Mouse (Mus musculus): ENCODE data around the gene Ghr.
A peak's percentile ranks its signal among the peaks of the same experiment; 100 is the strongest.

Ghr gene

GRCm38 (mm10) chr15:3449564-3449963 is 133.7 kb downstream of the Ghr start:
- DNase-seq (ENCODE audit: low read depth, low spot score) = no peak

GRCm38 (mm10) chr15:3445285-3445909 is 137.9 kb downstream of the Ghr start:
- DNase-seq (ENCODE audit: low read depth, low spot score) = no peak

- DNase-seq (ENCODE audit: low read depth, low spot score) = no peak
Measured at GRCm38 (mm10) chr15:3444448-3445020, 138.8 kb downstream of the Ghr start.

- DNase-seq (ENCODE audit: low read depth, low spot score) = peak; percentile 37
Measured at GRCm38 (mm10) chr15:3441506-3442286, 141.6 kb downstream of the Ghr start.

GRCm38 (mm10) chr15:3437381-3437780 is 145.9 kb downstream of the Ghr start:
- DNase-seq (ENCODE audit: low read depth, low spot score) = no peak

GRCm38 (mm10) chr15:3435637-3436036 is 147.7 kb downstream of the Ghr start:
- DNase-seq (ENCODE audit: low read depth, low spot score) = no peak

GRCm38 (mm10) chr15:3434461-3434860 is 148.8 kb downstream of the Ghr start:
- DNase-seq (ENCODE audit: low read depth, low spot score) = no peak

- DNase-seq (ENCODE audit: low read depth, low spot score) = no peak
Measured at GRCm38 (mm10) chr15:3433281-3433680, 150.0 kb downstream of the Ghr start.

- DNase-seq (ENCODE audit: low read depth, low spot score) = no peak
Measured at GRCm38 (mm10) chr15:3432823-3433222, 150.5 kb downstream of the Ghr start.

GRCm38 (mm10) chr15:3429417-3429816 is 153.9 kb downstream of the Ghr start:
- no peak for DNase-seq (ENCODE audit: low read depth, low spot score)

- DNase-seq (ENCODE audit: low read depth, low spot score) = no peak
Measured at GRCm38 (mm10) chr15:3429001-3429400, 154.3 kb downstream of the Ghr start.

- no peak for DNase-seq (ENCODE audit: low read depth, low spot score)
Measured at GRCm38 (mm10) chr15:3426401-3426800, 156.9 kb downstream of the Ghr start.

GRCm38 (mm10) chr15:3423177-3423576 is 160.1 kb downstream of the Ghr start:
- no peak for DNase-seq (ENCODE audit: low read depth, low spot score)

- DNase-seq (ENCODE audit: low read depth, low spot score) = no peak
Measured at GRCm38 (mm10) chr15:3417699-3418098, 165.6 kb downstream of the Ghr start.

GRCm38 (mm10) chr15:3413103-3413502 is 170.2 kb downstream of the Ghr start:
- no peak for DNase-seq (ENCODE audit: low read depth, low spot score)

GRCm38 (mm10) chr15:3408478-3408877 is 174.8 kb downstream of the Ghr start:
- no peak for DNase-seq (ENCODE audit: low read depth, low spot score)

GRCm38 (mm10) chr15:3399196-3399595 is 184.1 kb downstream of the Ghr start:
- DNase-seq (ENCODE audit: low read depth, low spot score) = no peak

GRCm38 (mm10) chr15:3397369-3398100 is 185.8 kb downstream of the Ghr start:
- no peak for DNase-seq (ENCODE audit: low read depth, low spot score)

GRCm38 (mm10) chr15:3396149-3396548 is 187.1 kb downstream of the Ghr start:
- DNase-seq (ENCODE audit: low read depth, low spot score) = no peak

- no peak for DNase-seq (ENCODE audit: low read depth, low spot score)
Measured at GRCm38 (mm10) chr15:3395700-3396099, 187.6 kb downstream of the Ghr start.

GRCm38 (mm10) chr15:3390722-3391121 is 192.6 kb downstream of the Ghr start:
- no peak for DNase-seq (ENCODE audit: low read depth, low spot score)

GRCm38 (mm10) chr15:3389011-3389410 is 194.3 kb downstream of the Ghr start:
- DNase-seq (ENCODE audit: low read depth, low spot score) = no peak

Measured in CD4-positive, CD25-positive, alpha-beta regulatory T cell, adult 2 months (primary cell).